Mouse (Mus musculus) embryo, embryonic 10 days (tissue): ENCODE measurements around the gene Olfr56.
A peak's percentile ranks its signal among the peaks of the same experiment; 100 is the strongest.

ENCODE experiments used
- DNase-seq: peaks from one replicate; pipeline ENCODE4 v3.0.0-alpha.2; 2015; ENCODE audit warnings: low spot score

The Olfr56 gene

DNA sequence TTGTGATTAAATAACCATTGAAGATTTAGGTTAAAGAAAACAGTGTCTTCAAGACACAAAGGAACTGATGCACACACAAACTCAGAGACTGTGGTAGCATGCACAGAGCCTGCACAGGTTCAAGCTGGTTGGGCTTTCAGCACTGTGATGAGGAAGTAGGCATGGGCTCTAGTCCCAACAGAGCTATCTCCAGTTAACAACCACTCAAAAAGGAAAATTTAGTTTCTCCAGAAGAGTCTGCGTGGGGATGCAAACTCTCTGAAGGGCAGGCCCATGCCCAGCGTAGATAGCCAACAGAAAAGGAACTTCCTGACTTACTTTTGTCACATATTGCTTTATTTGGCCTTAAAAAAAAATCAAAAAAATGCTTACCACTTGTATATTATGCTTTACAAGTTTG lies 114.1 kb downstream of the Olfr56 start:
- DNase-seq = no peak

DNA sequence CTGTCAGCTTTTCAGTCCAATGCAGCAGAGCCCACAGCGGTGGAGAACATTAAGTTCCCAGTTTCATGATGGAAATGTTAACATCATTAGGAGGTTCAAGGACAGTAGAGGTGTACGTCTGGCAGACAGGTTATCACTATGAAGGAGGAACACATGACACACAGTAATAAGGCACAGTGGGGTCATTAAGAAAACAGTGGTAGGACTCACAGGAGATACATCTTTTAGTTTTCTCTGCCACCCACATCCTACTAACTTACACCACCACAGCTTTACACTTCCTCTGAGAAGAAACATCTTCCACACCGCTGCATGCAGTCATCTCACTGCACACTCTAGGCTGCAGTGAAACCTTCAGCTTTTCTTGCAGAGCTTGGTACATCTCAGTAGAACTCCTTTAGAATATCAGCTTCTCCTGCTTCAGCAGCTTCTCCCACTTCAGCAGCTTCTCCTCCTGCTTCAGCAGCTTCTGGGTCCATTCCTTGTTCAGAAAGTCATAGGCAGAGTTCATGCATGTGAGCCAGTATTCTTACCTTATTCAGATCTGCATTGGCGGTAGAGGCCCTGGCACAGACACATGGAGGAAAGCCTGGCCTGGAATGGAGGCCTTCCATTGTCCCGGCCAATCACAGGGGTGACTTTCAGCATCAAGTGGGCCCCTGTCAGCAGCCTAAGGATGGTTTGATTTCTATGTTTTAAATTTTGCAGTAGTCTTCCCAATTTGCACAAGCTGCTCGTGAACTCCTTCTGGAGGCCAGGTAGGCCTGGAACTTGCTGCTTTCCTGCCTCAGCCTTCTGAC lies 115.4 kb downstream of the Olfr56 start:
- DNase-seq = no peak

DNA sequence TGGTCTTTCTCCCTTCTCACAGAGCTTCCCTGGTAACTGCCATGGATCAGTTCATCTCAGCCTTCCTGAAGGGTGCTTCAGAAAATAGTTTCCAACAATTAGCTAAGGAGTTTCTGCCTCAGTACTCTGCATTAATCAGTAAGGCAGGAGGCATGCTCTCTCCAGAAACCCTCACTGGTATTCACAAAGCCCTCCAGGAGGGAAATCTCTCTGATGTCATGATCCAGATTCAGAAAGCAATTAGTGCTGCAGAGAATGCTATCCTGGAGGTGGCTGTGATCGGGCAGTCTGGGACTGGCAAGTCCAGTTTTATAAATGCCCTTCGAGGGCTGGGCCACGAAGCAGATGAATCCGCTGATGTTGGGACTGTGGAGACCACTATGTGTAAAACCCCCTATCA lies 116.7 kb downstream of the Olfr56 start:
- DNase-seq = no peak

DNA sequence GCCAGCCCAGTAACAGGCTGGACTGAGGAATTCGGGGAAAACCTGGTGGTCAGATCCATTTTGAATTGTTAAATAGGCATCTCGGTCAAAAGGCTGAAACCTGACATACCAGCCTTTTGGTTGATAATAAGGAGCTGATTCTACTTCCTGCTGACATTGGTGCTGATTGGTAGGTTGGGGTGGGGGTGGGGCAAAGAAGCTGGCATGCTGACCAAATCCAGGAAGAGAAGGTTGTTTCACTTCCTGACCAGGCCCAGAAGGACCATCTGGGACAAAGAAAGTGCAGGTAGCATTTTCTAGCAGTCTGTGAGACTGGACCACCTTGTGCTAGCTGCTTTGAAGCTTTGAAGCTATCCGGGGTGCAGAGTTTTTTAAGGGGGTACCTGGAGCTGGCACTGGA lies 121.7 kb downstream of the Olfr56 start:
- DNase-seq = no peak

DNA sequence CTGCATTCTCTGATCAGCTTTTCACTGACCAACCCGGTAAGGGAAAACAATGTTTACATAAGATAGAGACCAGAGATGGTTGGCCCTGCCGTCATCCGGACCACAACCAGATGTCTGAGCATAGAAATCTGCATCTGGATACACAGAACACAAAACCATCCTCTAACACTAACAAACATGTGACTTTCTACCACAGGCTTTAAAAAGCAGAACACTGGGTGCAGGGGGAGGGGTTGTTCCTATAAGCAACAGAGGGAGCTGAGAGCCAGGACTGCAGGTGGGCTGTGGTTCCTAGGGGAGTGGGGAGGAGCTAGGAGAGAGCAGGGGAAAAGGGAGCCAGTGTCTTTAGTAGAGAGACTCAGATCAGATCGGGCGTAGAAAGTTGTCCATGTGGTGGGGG lies 122.8 kb downstream of the Olfr56 start:
- DNase-seq = no peak

DNA sequence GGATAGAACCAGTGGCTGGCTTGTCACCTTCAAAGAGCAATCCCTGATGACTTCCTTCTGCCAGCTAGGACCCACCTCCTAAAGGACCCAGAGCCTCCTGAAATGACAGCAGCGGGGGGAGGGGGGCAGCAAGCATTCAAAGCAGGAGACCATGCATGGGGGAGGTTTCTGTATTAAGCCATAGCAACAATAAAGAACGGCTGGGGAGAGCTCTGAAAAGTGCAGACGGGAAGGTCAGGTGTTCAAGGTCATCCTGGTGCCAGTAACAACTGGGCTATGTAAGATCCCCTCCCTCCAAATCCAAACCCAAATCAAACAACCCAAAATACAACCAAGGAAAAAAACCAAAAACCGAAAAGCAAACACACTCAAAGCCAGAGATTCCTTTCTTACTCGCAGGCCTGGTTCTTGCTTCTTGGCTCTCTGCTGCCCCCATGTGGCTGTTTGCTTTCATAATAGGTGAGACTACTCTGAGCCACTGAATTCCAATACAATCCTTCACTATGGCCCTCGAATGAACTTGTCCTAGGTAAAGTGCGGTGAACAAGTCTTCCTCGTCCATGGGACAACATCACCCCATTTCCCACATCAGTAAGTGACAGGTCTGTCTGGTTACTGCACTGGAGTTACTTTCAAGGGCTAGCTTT lies 124.5 kb downstream of the Olfr56 start:
- DNase-seq = peak; percentile 88

DNA sequence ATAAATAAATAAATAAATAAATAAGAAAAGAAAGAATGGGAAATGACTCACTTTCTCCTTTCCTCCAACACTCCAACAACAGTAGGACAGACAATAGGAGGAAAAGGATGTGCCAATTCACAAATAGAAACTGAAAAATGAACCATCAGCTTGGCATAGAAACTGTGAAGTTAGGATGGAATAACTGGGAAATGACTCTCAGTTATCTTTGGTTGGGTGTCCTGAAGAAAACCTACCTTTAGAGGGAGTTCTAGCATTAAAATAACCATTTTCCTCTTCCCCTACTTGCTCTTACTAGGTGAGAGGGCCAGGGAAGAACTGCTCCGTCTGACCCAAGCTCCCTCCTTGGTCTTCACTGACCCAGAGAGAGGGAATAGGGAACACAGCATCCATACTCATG lies 127.1 kb downstream of the Olfr56 start:
- DNase-seq = no peak

DNA sequence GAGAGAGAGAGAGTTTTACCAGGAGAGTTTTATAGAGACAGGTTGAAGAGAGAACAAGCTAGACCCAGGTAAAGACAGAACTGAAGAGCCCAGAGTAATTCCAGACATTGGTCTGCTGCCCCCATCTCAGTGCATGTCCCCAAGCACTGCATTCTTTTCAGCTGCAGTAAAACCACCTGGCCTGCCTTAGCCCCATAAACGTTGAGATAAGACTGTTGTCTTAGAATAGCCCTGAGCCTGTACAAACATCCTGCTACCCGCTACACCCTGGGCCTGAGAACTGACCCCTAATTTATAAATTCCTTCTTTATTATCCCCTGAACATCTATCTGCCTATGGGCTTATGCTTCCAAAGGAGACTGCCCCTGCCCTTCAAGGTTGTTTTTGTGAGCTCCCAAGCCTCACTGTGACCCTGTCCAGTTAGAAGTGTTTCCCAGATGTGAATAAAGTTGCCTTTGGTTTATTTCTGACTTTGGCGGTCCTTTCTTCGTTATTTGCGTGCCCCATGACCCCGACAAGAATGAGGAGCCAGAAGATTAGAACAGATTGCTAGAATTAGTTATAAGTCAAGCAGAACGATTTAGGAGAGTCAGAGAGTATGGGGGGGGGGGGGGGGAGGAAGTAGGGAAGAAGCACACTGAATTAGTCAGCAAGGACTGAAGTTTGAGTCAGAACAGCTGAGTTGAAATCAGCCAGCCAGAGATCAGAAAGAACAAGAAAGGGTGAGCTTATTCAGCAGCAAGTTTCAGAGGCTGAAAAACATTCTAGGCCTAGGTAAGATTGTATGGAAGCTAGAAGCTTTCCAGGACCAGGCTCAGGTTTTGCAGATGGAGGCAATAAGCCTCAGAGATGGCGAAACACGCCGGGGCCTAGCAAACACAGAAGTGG lies 129.2 kb downstream of the Olfr56 start:
- DNase-seq = no peak

DNA sequence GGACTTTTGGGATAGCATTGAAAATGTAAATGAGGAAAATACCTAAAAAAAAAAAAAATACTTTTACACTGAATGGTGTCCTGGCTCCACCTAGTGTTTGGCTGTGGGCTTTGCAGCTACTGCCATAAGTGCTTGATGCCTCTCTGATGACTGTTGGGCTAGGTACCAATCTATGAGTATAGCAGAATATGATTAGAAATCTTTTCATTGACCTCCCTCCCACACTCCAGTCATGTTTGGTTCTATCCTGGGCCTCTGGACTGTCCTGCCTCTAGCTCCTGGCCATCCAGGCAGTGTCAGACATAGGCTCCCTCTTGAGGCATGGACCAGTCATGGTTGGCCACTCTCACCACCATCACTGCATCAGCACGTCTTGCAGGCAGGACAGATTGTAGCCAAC lies 130.1 kb downstream of the Olfr56 start:
- peak; percentile 60 for DNase-seq

DNA sequence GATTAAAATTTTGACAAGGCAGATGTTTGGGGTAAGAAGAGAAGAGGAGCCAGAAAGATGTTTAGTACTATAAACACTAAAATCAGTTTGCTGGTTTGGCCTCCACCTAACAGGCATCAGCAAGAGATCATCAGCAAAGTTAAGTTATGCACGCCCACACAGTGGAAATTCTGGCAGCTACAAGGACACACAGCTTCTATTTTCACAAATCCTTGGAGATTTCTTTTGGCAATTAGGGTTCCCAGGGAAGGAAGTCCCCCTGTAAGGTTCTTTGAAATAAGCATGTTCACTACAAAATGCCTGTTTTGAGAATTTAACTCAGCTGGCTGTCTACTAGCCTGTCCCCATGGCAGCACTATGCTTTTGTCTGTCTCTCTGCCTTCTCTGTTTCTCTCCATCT lies 132.3 kb downstream of the Olfr56 start:
- DNase-seq = no peak

DNA sequence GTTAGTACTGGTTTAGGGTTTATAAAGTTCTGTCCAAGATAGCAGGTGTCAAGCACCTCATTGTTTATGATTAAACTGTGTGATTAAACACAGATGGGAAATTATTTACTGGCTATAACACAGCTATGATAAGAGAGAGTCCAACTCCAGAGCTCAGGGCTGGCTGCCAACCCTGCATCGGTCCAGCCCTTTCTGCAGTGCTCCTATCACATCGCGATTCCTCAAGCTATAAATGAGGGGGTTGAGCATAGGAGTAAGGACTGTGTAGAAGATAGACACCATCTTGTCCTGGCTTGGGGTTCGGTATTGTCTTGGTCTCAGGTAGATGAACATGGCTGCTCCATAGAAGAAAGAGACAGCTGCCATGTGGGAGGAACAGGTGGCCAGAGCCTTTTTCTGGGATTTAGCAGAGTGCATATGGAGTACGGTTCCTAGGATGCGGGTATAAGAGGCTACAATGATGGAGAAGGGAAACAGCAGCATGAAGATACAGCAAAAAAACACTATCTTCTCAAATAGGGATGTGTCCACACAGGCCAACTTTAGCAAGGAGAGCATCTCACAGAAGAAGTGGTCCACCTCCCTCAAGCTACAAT lies 134.0 kb downstream of the Olfr56 start:
- DNase-seq = no peak

DNA sequence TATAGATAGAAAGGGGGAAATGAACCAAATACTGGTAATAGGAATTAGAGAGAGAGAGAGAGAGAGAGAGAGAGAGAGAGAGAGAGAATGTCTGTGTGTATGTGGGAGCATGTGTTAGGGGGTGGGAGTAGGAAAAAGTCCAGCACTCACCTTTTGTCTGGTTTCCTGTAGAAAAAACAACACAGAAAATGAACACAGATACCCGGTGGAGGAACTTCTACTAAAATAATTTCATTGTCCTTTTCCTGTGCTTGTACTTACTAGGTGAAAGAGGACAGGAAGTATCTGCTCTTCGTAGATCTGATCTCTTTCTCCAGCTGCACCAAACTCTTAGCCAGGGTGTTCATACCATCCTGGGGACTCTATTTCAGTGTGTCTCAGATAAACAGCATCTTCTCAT lies 135.5 kb downstream of the Olfr56 start:
- DNase-seq = no peak

DNA sequence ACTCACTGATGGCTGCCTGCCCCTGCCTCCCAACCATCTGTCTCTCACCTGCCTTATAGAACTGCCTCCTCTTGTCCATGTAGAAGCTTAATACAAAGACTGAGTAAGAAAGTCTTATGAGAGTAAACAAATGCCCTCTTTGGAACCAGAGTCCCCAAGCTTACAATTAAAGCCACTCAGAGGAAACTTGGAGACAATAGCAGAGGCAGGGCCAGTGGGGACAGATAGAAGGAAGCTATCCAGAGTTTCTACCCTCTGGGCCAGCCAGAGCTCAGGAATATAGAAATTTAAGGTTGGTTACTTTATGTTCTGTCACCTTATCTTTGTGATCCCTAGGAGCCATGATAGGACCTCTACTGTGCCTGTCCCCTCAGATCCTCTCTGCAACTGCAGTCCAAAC lies 136.1 kb downstream of the Olfr56 start, which contains the start of gene Olfr1396:
Olfr1396 (minus strand) TSS at position 101 of the 400 bp plus-strand sequence.
- DNase-seq = no peak

DNA sequence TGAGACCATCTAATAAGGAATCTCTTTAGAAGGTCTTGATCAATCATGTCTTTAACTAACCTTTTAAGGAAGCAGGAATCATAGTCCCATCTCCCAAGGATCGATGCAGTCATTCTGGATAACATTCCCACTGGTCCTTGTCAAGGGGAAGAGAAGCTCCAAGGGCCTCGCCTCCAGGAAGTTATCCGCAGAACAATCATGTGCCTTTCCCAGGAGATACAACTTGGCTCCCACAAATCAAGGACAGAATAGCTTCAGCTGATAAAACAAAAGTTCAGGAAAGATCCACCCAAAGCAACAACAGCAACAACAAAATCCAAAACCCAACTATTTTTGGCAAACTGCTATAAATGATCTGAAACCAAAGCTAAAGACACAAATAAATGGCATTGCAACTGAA lies 140.9 kb downstream of the Olfr56 start:
- DNase-seq = no peak

DNA sequence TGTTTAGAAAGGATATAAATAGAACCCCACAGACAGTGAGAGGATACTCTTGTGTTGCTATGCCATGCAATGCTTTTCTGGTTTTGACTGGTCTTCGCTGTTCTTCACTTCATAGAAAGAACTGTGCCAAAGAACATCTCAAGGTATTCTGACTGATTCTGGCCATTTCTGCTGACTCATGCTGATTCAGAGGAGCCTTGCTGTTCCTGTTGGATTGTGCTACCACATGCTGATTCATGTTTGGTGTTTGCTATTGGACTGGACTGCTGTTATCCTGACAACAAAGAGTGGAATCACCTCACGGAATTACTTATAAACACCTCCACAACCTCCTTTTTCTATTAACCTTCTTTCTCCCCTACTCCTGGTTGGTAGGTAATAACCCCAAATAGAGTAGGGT lies 145.5 kb downstream of the Olfr56 start:
- DNase-seq = no peak

DNA sequence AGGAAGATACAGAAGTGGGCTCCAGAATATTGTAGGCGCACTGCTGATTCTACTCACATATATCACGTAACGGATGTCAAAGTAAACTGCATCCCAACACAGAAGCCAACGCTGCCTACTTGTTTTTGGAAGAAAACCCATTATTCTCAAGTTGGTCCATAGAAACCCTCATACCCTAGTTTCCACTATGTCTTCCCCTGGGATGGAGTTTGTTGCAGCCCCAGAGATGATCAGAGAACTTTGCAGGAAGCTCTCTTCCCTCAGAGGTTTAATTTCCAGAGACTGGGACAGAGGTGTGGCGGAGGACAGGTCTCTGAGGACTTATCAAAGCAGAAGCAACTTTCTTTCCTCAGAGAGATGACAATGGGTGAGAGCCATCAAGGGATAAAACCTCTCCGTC lies 163.3 kb downstream of the Olfr56 start, which contains the start of gene Olfr1395:
Olfr1395 (plus strand) TSS at position 301 of the 400 bp plus-strand sequence.
- no peak for DNase-seq

DNA sequence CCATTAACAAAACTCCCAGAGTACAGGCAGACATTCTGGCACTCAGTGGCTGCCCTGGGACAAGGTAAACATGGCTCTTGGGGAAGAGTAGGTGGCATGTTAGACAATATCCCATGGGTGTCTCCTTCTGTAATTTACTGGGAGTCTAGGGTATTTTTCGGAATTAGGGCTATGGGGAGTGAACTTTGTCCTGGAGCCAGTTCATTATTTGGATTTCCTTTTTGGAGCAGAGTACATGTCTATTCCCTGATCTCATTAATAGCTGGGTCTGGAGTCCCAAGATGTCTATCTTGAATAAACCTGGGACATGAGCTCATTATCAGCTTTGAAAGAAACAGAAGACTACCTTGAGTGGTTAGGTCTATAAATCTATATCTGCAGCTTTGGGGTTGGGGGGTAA lies 175.4 kb downstream of the Olfr56 start, which contains the start of gene Olfr1394:
Olfr1394 (plus strand) TSS at position 301 of the 400 bp plus-strand sequence.
- DNase-seq = no peak

DNA sequence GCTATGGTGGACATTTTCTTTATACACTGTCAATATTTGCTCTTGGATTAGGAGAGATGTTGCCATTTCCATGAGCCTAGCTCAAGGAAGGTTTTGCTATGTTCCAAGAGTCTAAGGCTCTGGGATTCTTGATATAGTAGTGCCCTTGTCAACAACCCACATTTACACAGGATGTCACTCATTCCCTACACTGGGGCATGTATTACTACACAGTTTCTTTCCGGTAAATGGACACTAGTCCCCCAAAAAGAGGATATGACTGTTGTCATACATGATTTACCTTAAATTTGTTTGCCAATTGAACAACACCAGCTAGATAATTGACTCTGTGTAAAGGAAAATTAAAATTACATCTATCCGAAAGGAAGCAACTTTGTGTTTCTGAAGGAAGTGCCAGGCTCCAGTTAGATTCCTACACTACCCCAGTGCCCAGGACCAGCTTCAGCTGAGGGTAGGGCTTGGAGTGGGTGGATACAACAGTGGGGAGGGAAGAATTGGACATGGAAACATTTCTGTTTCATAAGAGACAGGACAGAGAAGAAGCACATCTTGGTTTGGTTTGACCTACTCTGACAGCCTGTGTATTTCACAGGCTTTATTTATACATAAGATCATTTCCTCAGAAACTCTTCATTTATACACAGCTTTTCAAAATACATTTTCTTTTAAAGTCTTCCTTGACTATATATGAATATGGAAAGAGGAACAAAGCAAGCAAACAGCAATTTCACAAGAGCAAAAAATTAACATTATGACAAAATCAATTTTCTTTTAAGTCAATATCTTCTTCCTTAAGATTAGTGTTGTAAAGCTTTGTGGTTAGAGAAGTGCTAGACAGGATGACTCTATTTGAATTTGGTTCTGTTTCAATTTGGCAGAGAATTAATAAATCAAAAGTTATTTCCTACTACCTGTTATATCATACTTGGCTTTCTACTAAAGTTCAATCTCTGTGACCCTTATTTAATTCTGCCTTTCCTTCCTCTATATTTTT lies 178.4 kb downstream of the Olfr56 start:
- DNase-seq = no peak

DNA sequence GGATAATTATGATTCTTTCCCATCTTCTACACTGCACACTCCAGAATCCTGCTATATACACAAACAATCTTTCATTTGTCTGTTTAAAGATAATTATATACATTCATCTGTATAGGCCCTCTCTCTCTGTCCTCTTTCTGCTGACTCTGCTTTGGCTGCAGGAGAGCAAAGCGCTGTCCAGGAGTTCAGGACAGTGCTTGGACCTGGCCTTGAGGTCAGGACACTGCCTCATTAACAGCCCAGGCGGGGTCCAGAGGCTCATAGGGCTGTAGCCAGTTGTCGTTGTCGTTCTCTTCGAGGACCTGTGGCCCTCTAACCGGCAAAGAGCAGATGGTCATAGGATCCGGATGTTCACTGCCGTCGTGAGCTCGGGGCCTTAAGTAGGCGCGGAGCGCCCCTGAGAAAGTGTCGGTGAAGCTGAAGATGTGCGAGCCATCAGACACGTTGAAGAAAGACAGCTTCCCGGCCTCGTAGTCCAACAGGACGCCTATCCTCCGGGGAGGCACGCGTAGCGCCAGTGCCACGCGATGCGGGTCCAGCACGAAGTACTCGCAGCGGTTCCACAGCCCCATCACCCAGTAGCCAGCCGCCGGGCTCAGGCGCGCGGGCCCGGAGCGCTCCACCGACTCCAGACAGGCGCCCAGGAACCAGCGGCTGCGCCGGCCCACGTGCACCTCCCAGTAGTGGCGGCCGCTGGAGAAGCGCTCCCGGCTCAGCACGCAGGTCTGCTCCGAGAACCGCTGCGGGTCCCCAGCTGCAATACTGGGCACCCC lies 190.3 kb downstream of the Olfr56 start:
- peak; percentile 31 for DNase-seq

DNA sequence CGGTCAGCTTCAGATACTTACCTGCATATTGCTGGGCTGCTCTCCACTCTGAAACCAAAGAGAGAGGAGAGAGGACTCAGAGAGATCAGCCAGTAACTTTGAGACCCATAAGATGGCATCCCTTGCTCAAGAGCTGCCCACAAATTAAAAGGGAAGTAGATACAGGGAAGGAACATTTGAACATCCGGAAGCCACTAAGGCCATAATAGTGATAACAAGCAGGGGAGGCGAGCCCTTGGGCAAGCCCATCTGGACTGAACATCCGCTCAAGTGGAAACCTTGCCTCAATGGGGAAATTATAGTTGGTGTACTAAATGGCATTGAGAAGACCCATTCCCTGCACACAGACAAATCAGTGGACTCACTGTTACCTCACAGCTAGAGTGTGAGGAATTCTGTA lies 191.9 kb downstream of the Olfr56 start:
- no peak for DNase-seq
